2 mouse cellular contexts compared by ENCODE assay signal in genomic region chr16:38395060-38395730, GRCm38 (mm10).
TF ChIP-seq lines count a peak whose summit lies in the region.

No protein-coding gene starts in this region.

TF ChIP-seq in CH12.LX, 34 proteins besides CTCF, POLR2A, EP300 and RAD21 (continued from another document):
- TF ChIP-seq HCFC1 (IDR thresholded peaks at IDR 0.05; ENCODE audit: low read depth, low read length) (no peak; the same call in 1 of the 2 replicates), MAFK (IDR thresholded peaks at IDR 0.05; ENCODE audit: insufficient replicate concordance, low read length) (no peak), ZKSCAN1 (IDR thresholded peaks at IDR 0.05; ENCODE audit: borderline replicate concordance, low read depth, low read length) (no peak), MAX (IDR thresholded peaks at IDR 0.05; ENCODE audit: low read length) (peak; percentile 93), E2F4 (IDR thresholded peaks at IDR 0.05; ENCODE audit: insufficient replicate concordance, low read depth, low read length) (no peak), ELF1 (IDR thresholded peaks at IDR 0.05; ENCODE audit: low read depth, low read length) (peak; percentile 37; the same call in 1 of the 2 replicates), JUND (conservative IDR thresholded peaks at IDR 0.05; ENCODE audit: low read depth, low read length) (peak; percentile 79), PAX5 (IDR thresholded peaks at IDR 0.05; ENCODE audit: low read length) (no peak), KAT2A (IDR thresholded peaks at IDR 0.05; ENCODE audit: insufficient replicate concordance, low read length) (no peak), JUN (IDR thresholded peaks at IDR 0.05; ENCODE audit: insufficient read depth, low read depth, low read length) (no peak), ZMIZ1 (IDR thresholded peaks at IDR 0.05; ENCODE audit: low read depth, low read length) (peak; percentile 61; the same call in 1 of the 2 replicates), TBP (conservative IDR thresholded peaks at IDR 0.05; ENCODE audit: low read depth, low read length) (peak; percentile 95), USF2 (conservative IDR thresholded peaks at IDR 0.05; ENCODE audit: low read depth, low read length) (peak; percentile 47; the same call in 1 of the 2 replicates), SIN3A (IDR thresholded peaks at IDR 0.05; ENCODE audit: low read length) (no peak), MYC (IDR thresholded peaks at IDR 0.05; ENCODE audit: low read depth, low read length) (peak; percentile 96), ZC3H11A (IDR thresholded peaks at IDR 0.05; ENCODE audit: low read depth, low read length) (no peak), NRF1 (IDR thresholded peaks at IDR 0.05; ENCODE audit: low read depth, low read length) (no peak), ZNF384 (IDR thresholded peaks at IDR 0.05; ENCODE audit: low read depth, low read length) (no peak), POLR2AphosphoS2 (IDR thresholded peaks at IDR 0.05; ENCODE audit: low read depth, low read length) (peak; percentile 33; the same call in 1 of the 2 replicates), MXI1 (IDR thresholded peaks at IDR 0.05; ENCODE audit: low read depth, low read length) (0 out of 2 replicates have a peak, but pooled peaks have one; percentile 76), TCF12 (IDR thresholded peaks at IDR 0.05; ENCODE audit: low read depth, low read length) (peak; percentile 72), SMC3 (IDR thresholded peaks at IDR 0.05; ENCODE audit: low read depth, low read length) (peak; percentile 43; the same call in 1 of the 2 replicates), IRF4 (IDR thresholded peaks at IDR 0.05; ENCODE audit: low read depth, low read length) (peak; percentile 85; the same call in 1 of the 2 replicates), CHD1 (IDR thresholded peaks at IDR 0.05; ENCODE audit: low read depth, low read length) (no peak; the same call in none of the 2 replicates), MAZ (IDR thresholded peaks at IDR 0.05; ENCODE audit: low read depth, low read length) (peak; percentile 21; the same call in 1 of the 2 replicates), ETS1 (conservative IDR thresholded peaks at IDR 0.05; ENCODE audit: low read depth, low read length) (peak; percentile 92), BHLHE40 (IDR thresholded peaks at IDR 0.05; ENCODE audit: low read depth, low read length) (peak; percentile 94), MEF2A (IDR thresholded peaks at IDR 0.05; ENCODE audit: borderline replicate concordance, low read depth, low read length) (peak; percentile 86), UBTF (IDR thresholded peaks at IDR 0.05; ENCODE audit: low read depth, low read length) (no peak)

TF ChIP-seq in myocyte, 11 proteins besides CTCF, POLR2A, EP300 and RAD21 (continued from another document):
- TF ChIP-seq E2F4 (IDR thresholded peaks at IDR 0.05; ENCODE audit: insufficient read depth): no peak
- TF ChIP-seq POLR2AphosphoS2 (IDR thresholded peaks at IDR 0.05; ENCODE audit: insufficient read length, low read depth): no peak
- no peak for TF ChIP-seq SRF (IDR thresholded peaks at IDR 0.05; ENCODE audit: control insufficient read depth, insufficient read length, low read depth)
- TF ChIP-seq REST (IDR thresholded peaks at IDR 0.05; ENCODE audit: insufficient read depth, insufficient read length): no peak
- no peak for TF ChIP-seq TCF12 (IDR thresholded peaks at IDR 0.05; ENCODE audit: insufficient read depth, poor library complexity, severe bottlenecking)
TF ChIP-seq in myocyte: peak in this region for 0.
